Mouse (Mus musculus) small intestine, adult 2 months (tissue): ENCODE data around the gene Limch1.

ENCODE experiments used
- CTCF ChIP-seq: fragments of 200-500 bp; IDR thresholded peaks from 2 replicates; pipeline ENCODE4 v1.5.1; 2012; ENCODE audit warnings: low read depth, mild to moderate bottlenecking, control low read depth, inconsistent platforms, low read length, moderate library complexity, mixed read lengths; ENCODE audit not compliant: insufficient replicate concordance, insufficient read length; ENCODE audit errors: extremely low read depth
- POLR2A ChIP-seq: fragments of 200-500 bp; IDR thresholded peaks from 2 replicates; pipeline ENCODE4 v1.6.1; 2012; ENCODE audit warnings: low read depth, mild to moderate bottlenecking, control low read depth, inconsistent platforms, low read length, moderate library complexity

GRCm38 (mm10) chr5:66814674-66815073, 69.0 kb downstream of the Limch1 start:
- no peak for TF ChIP-seq POLR2A
- no peak for TF ChIP-seq CTCF
